ENCODE assay signal across 28 mouse cellular contexts in genomic region chr4:111544684-111545083, GRCm38 (mm10).
"Had no signal": no experiment of that assay in that cellular context is flagged by ENCODE, and none has a peak within 500 bp of the region (broad histone marks: within the 10 kb centered on the region; RNA-seq: fewer than 3 reads in every experiment).

No protein-coding gene starts in this region.

- H3K36me3 ChIP-seq: embryonic facial prominence, embryonic 10.5 days; embryonic facial prominence, embryonic 12.5 days; embryonic facial prominence, embryonic 13.5 days; embryonic facial prominence, embryonic 15.5 days; forebrain, embryonic 10.5 days; forebrain, embryonic 12.5 days; forebrain, embryonic 15.5 days; heart, embryonic 10.5 days had no signal

- H3K9ac ChIP-seq: embryonic facial prominence, embryonic 12.5 days; embryonic facial prominence, embryonic 13.5 days; embryonic facial prominence, embryonic 15.5 days; forebrain, embryonic 12.5 days; forebrain, embryonic 13.5 days; forebrain, embryonic 15.5 days; forebrain, postnatal 0 days had no signal

- H3K4me2 ChIP-seq: embryonic facial prominence, embryonic 12.5 days; embryonic facial prominence, embryonic 13.5 days; embryonic facial prominence, embryonic 15.5 days; forebrain, embryonic 12.5 days; forebrain, embryonic 13.5 days; forebrain, embryonic 15.5 days had no signal

- H3K9me3 ChIP-seq: embryonic facial prominence, embryonic 10.5 days; embryonic facial prominence, embryonic 12.5 days; embryonic facial prominence, embryonic 13.5 days; embryonic facial prominence, embryonic 15.5 days; forebrain, embryonic 10.5 days; forebrain, embryonic 12.5 days; forebrain, embryonic 13.5 days; forebrain, embryonic 15.5 days; heart, embryonic 10.5 days had no signal

- H3K4me1 ChIP-seq: embryonic facial prominence, embryonic 10.5 days; embryonic facial prominence, embryonic 12.5 days; embryonic facial prominence, embryonic 13.5 days; embryonic facial prominence, embryonic 15.5 days; forebrain, embryonic 15.5 days; heart, embryonic 10.5 days had no signal

- H3K4me3 ChIP-seq: embryonic facial prominence, embryonic 10.5 days; embryonic facial prominence, embryonic 12.5 days; embryonic facial prominence, embryonic 13.5 days; embryonic facial prominence, embryonic 15.5 days; erythroblast, embryonic 14.5 days; forebrain, embryonic 10.5 days; forebrain, embryonic 12.5 days; forebrain, embryonic 13.5 days; forebrain, embryonic 15.5 days; gastrocnemius, adult 2 months; heart, adult 2 months; heart, embryonic 10.5 days had no signal

- H3K27me3 ChIP-seq: embryonic facial prominence, embryonic 12.5 days; embryonic facial prominence, embryonic 13.5 days; embryonic facial prominence, embryonic 15.5 days; forebrain, embryonic 12.5 days; forebrain, embryonic 13.5 days; forebrain, embryonic 15.5 days had no signal

- H3K27ac ChIP-seq: embryonic facial prominence, embryonic 10.5 days; embryonic facial prominence, embryonic 12.5 days; embryonic facial prominence, embryonic 13.5 days; embryonic facial prominence, embryonic 15.5 days; forebrain, embryonic 10.5 days; forebrain, embryonic 12.5 days; forebrain, embryonic 13.5 days; forebrain, embryonic 15.5 days; gastrocnemius, adult 2 months; heart, adult 2 months; heart, embryonic 10.5 days had no signal

- DNase-seq: cerebellum, adult 8-10 months; cerebellum, adult 9-10 months; cerebellum, adult 9-11 months; cerebellum, postnatal 10 days; cerebellum, postnatal 14 days; cerebellum, postnatal 25 days; cerebellum, postnatal 36 days; embryo, embryonic 11 days; forebrain, postnatal 0 days; gastrocnemius, adult 2 months; gastrocnemius, postnatal 10 days; gastrocnemius, postnatal 14 days; gastrocnemius, postnatal 25 days; gastrocnemius, postnatal 36 days; heart, adult 18-20 months; heart, adult 2 months had no signal

- ATAC-seq: forebrain, embryonic 13.5 days; forebrain, embryonic 14.5 days; forebrain, embryonic 15.5 days; forebrain, embryonic 16.5 days; forebrain, postnatal 0 days had no signal
